Mouse (Mus musculus) G1E (cell line): Measurements from ENCODE around the gene Tmem217. TPM values are rescaled to one million over a fixed set of nuclear protein-coding genes. Genes with fewer than 3 reads are reported as not detected.

ENCODE experiments used
- ATAC-seq: 2 replicates; pipeline ENCODE4 v1.8.0; 2016; ENCODE audit warnings: mild to moderate bottlenecking; ENCODE audit not compliant: insufficient number of reproducible peaks, poor library complexity, low FRiP score, severe bottlenecking; ENCODE audit errors: extremely low read depth
- DNase-seq: peaks from one replicate; pipeline ENCODE4 v3.0.0; 2012; ENCODE audit warnings: low spot score
- H3K27me3 ChIP-seq: 2 replicates; pipeline ENCODE4 v1.6.1; 2012; ENCODE audit warnings: mild to moderate bottlenecking, low read length, inconsistent platforms; ENCODE audit not compliant: insufficient read depth
- H3K36me3 ChIP-seq: replicated peaks from 2 replicates; pipeline ENCODE3; 2012; ENCODE audit warnings: mild to moderate bottlenecking, inconsistent platforms
- H3K4me1 ChIP-seq: 2 replicates; pipeline ENCODE4 v1.6.1; 2012; ENCODE audit warnings: low read depth, low read length, inconsistent platforms, mixed read lengths; ENCODE audit not compliant: insufficient read depth
- H3K4me3 ChIP-seq: 2 replicates; pipeline ENCODE4 v1.5.1; 2012; ENCODE audit warnings: low read depth, mild to moderate bottlenecking, inconsistent platforms, low read length, moderate library complexity, mixed read lengths
- H3K9me3 ChIP-seq: replicated peaks from 2 replicates; pipeline ENCODE4 v1.6.1; 2012; ENCODE audit warnings: inconsistent platforms
- GATA1 ChIP-seq: IDR thresholded peaks from 2 replicates; pipeline ENCODE4 v1.6.1; 2012; ENCODE audit warnings: borderline replicate concordance, low read length, inconsistent platforms, mixed read lengths
- POLR2AphosphoS5 ChIP-seq: IDR thresholded peaks from 2 replicates; pipeline ENCODE4 v1.6.1; 2012; ENCODE audit warnings: low read depth, low read length, inconsistent platforms; ENCODE audit not compliant: insufficient replicate concordance
- TAL1 ChIP-seq: conservative IDR thresholded peaks from 2 replicates; pipeline ENCODE4 v1.6.1; 2012; ENCODE audit warnings: low read depth, low read length, inconsistent platforms, mixed read lengths
- polyA plus RNA-seq: library from polyadenylated mRNA; stranded (reverse); fragments of >175 nt; gene quantifications from 2 replicates; pipeline ENCODE4 v1.2.3, GENCODE M21; 2012
- total RNA-seq, 2 experiments: library from RNA; stranded (forward) in 1 of 2; stranded (reverse) in 1 of 2; fragments of 200-1000 nt in 1 of 2; fragments of >200 nt in 1 of 2; fragmentation: Nextera tagmentation in 1 of 2; gene quantifications; 2 replicates each; pipeline ENCODE4 v1.2.3; 2014 to 2017

Tmem217 gene
- total and polyA plus RNA-seq, 3 experiments, result 0.33 TPM; not detected in 2

DNA sequence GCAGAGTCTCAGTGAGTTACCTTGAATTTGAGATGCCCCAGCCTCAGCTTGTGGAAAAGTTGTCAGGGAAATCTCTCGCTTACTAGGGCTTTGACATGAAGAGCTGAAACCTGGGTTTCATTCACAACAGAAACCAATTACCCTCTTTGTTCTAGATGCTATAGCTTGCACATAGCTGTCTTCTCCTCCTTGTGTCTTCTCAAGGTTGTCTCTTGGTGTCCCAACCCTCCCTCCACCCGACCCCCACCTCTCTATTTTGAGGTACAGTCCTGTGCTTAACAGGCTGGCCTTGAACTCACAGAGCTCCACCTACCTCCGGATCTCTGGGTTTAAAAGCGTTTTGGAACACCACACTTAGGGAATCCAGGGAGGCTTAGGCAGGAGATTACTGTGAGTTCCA, 75.7 kb downstream of the Tmem217 start:
- ATAC-seq (no peak), DNase-seq (no peak)
- no peaks in the 10 kb centered on the region for H3K36me3 ChIP-seq
- H3K9me3 ChIP-seq, result no peaks in the 10 kb centered on the region
- H3K27me3 ChIP-seq, result no peaks in the 10 kb centered on the region
- H3K4me1 ChIP-seq, result peaks cover 27% of the 10 kb centered on the region
- H3K4me3 ChIP-seq, result no peak overlapping the region
- TF ChIP-seq TAL1 (no peak), GATA1 (no peak), POLR2AphosphoS5 (no peak)

Other genes with a start within 250 kb of the Tmem217 start
- 1.7 and 2.5 TPM in 2 replicates for gene Pi16, start 234.7 kb downstream of the Tmem217 start, total RNA-seq (2014; fragmentation: Nextera tagmentation)
- 5.5 and 5.8 TPM in 2 replicates for gene Pi16, start 234.7 kb downstream of the Tmem217 start, total RNA-seq (2017)
- 7.5 and 7.6 TPM in 2 replicates for gene Pi16, start 234.7 kb downstream of the Tmem217 start, polyA plus RNA-seq
- gene Mtch1, start 204.5 kb downstream of the Tmem217 start, total RNA-seq (2014; fragmentation: Nextera tagmentation), result 82.9 and 101 TPM in 2 replicates
- 78.7 and 86.7 TPM in 2 replicates for gene Mtch1, start 204.5 kb downstream of the Tmem217 start, total RNA-seq (2017)
- 175 and 181 TPM in 2 replicates for gene Mtch1, start 204.5 kb downstream of the Tmem217 start, polyA plus RNA-seq
- gene Fgd2, start 191.5 kb downstream of the Tmem217 start, total RNA-seq (2014; fragmentation: Nextera tagmentation), result not detected in 2 replicates
- 0.41 and 0.60 TPM in 2 replicates for gene Fgd2, start 191.5 kb downstream of the Tmem217 start, total RNA-seq (2017)
- 0.08 and 0.22 TPM in 2 replicates for gene Fgd2, start 191.5 kb downstream of the Tmem217 start, polyA plus RNA-seq
- gene Pim1, start 61.6 kb downstream of the Tmem217 start, total RNA-seq (2014; fragmentation: Nextera tagmentation), result 151 and 167 TPM in 2 replicates
- 174 and 180 TPM in 2 replicates for gene Pim1, start 61.6 kb downstream of the Tmem217 start, total RNA-seq (2017)
- 123 and 154 TPM in 2 replicates for gene Pim1, start 61.6 kb downstream of the Tmem217 start, polyA plus RNA-seq
- not detected in 2 replicates for gene Gm17657, start 2.7 kb downstream of the Tmem217 start, total RNA-seq (2014; fragmentation: Nextera tagmentation)
- gene Gm17657, start 2.7 kb downstream of the Tmem217 start, total RNA-seq (2017), result 0.11 TPM in 1 of 2 replicates, not detected in the other
- gene Gm17657, start 2.7 kb downstream of the Tmem217 start, polyA plus RNA-seq, result not detected in 2 replicates
- 26.7 and 30.2 TPM in 2 replicates for gene Tbc1d22b, start 2.6 kb downstream of the Tmem217 start, total RNA-seq (2014; fragmentation: Nextera tagmentation)
- 5.3 and 6.0 TPM in 2 replicates for gene Tbc1d22b, start 2.6 kb downstream of the Tmem217 start, total RNA-seq (2017)
- 24.9 and 26.2 TPM in 2 replicates for gene Tbc1d22b, start 2.6 kb downstream of the Tmem217 start, polyA plus RNA-seq
- gene Rnf8, start 62.4 kb upstream of the Tmem217 start, total RNA-seq (2014; fragmentation: Nextera tagmentation), result 26.2 and 35.4 TPM in 2 replicates
- 29.0 and 37.3 TPM in 2 replicates for gene Rnf8, start 62.4 kb upstream of the Tmem217 start, total RNA-seq (2017)
- 28.1 and 29.3 TPM in 2 replicates for gene Rnf8, start 62.4 kb upstream of the Tmem217 start, polyA plus RNA-seq
- 4.2 and 4.8 TPM in 2 replicates for gene Gm28043, start 62.5 kb upstream of the Tmem217 start, total RNA-seq (2014; fragmentation: Nextera tagmentation)
- gene Gm28043, start 62.5 kb upstream of the Tmem217 start, total RNA-seq (2017), result 9.2 and 11.6 TPM in 2 replicates
- gene Gm28043, start 62.5 kb upstream of the Tmem217 start, polyA plus RNA-seq, result 0.21 and 0.29 TPM in 2 replicates
- gene Cmtr1, start 108.2 kb upstream of the Tmem217 start, total RNA-seq (2014; fragmentation: Nextera tagmentation), result 82.7 and 101 TPM in 2 replicates
- gene Cmtr1, start 108.2 kb upstream of the Tmem217 start, total RNA-seq (2017), result 155 and 182 TPM in 2 replicates
- 86.7 and 103 TPM in 2 replicates for gene Cmtr1, start 108.2 kb upstream of the Tmem217 start, polyA plus RNA-seq
- gene Ccdc167, start 164.7 kb upstream of the Tmem217 start, total RNA-seq (2014; fragmentation: Nextera tagmentation), result 13.2 and 19.4 TPM in 2 replicates
- 13.5 and 16.3 TPM in 2 replicates for gene Ccdc167, start 164.7 kb upstream of the Tmem217 start, total RNA-seq (2017)
- 6.3 and 8.7 TPM in 2 replicates for gene Ccdc167, start 164.7 kb upstream of the Tmem217 start, polyA plus RNA-seq